Mouse (Mus musculus): Measurements from ENCODE around the gene Clspn. TPM values are rescaled to one million over a fixed set of nuclear protein-coding genes. Genes with fewer than 3 reads are reported as not detected.

Gene Clspn
- polyA plus RNA-seq, 1 experiment from 2014 or later, result 23.6 TPM

DNA sequence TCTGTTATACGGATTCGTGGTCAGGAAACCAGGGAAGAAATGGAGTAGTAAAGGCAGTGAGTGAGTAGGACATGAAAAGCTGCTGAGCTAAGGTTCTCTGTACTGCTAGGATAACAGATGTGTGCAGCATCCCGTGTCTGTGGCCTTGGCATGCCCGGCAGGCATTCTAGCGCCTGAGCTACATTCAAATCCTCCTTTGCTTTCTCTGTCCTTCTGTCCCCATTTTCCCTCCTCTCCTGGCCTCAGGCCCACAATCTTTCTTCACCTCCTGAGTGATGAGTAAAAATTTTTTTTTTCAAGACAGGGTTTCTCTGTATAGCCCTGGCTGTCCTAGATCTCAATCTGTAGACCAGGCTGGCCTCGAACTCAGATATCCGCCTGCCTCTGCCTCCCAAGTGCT is 4.6 kb upstream of the Clspn start:
- ATAC-seq (ENCODE audit: insufficient read depth, low FRiP score), result no peak
- Histone ChIP-seq H3K4me1 (ENCODE audit: control insufficient read depth, insufficient read depth, low read length) (no peaks in the 10 kb centered on the region), H3K4me3 (replicated peaks; ENCODE audit: low read length) (no peak overlapping the region), H3K9ac (ENCODE audit: low read length) (no peak overlapping the region), H3K27ac (ENCODE audit: low read length) (no peak overlapping the region), H3K9me3 (replicated peaks; ENCODE audit: control insufficient read depth, low read length) (peaks cover 5% of the 10 kb centered on the region; the same call in 1 of the 2 replicates), H3K4me2 (ENCODE audit: low read depth, low read length) (no peak overlapping the region), H3K36me3 (ENCODE audit: control insufficient read depth, insufficient read depth, low read length) (no peaks in the 10 kb centered on the region), H3K27me3 (ENCODE audit: control insufficient read depth, insufficient read depth, low read length) (no peaks in the 10 kb centered on the region)
- 82% methylated on average over 7 of the region's 7 CpGs for WGBS

DNA sequence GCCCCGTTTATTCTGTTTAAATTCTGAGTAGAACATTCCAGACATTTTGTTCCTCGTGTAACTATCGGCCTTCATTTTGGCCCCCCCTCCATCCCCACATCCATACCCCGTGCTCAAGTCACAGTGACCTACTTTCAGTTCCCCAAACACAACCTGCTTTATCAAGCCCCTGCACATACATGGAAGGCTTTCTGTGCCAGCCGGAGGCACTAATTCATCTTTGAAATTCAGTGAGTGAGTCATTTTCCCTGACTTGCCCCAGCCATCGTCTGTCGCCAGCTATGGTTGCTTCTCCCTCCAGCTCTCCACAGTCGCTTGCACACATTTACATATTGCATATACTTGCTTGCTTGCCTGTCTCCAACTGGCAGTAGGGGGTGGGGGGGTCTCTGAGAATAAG is 3.6 kb upstream of the Clspn start:
- no peak overlapping the region for H3K9ac ChIP-seq (ENCODE audit: low read length)
- H3K4me1 ChIP-seq (ENCODE audit: control insufficient read depth, insufficient read depth, low read length), result 0 out of 2 replicates have a peak, but pooled peaks cover under 1% of the 10 kb centered on the region
- H3K4me2 ChIP-seq (ENCODE audit: low read depth, low read length), result no peak overlapping the region
- no peaks in the 10 kb centered on the region for H3K27me3 ChIP-seq (ENCODE audit: control insufficient read depth, insufficient read depth, low read length)
- H3K27ac ChIP-seq (ENCODE audit: low read length), result no peak overlapping the region
- H3K4me3 ChIP-seq (replicated peaks; ENCODE audit: low read length), result no peak overlapping the region
- no peak for ATAC-seq (ENCODE audit: insufficient read depth, low FRiP score)
- no peaks in the 10 kb centered on the region for H3K36me3 ChIP-seq (ENCODE audit: control insufficient read depth, insufficient read depth, low read length)
- WGBS, result 50% methylated on average over 8 of the region's 8 CpGs
- no peaks in the 10 kb centered on the region for H3K9me3 ChIP-seq (replicated peaks; ENCODE audit: control insufficient read depth, low read length)

DNA sequence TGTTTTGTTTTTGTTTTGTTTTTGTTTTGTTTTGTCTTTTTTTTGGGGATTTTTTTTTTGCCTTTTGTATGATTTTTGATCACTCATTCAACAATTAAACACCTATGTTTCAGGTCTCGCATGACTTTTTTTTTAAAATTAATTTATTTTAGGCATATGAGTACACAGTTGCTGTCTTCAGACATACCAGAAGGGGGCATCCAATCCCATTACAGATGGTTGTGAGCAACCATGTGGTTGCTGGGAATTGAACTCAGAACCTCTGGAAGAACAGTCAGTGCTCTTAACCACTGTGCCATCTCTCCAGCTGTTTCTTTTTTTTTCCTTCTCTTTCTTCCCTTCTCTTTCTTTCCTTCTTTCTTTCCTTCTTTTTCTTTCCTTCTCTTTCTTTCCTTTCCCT is 3.0 kb upstream of the Clspn start:
- Histone ChIP-seq H3K27me3 (ENCODE audit: control insufficient read depth, insufficient read depth, low read length) (no peaks in the 10 kb centered on the region), H3K4me1 (ENCODE audit: control insufficient read depth, insufficient read depth, low read length) (0 out of 2 replicates have a peak, but pooled peaks cover 4% of the 10 kb centered on the region), H3K27ac (ENCODE audit: low read length) (no peak overlapping the region), H3K9me3 (replicated peaks; ENCODE audit: control insufficient read depth, low read length) (no peaks in the 10 kb centered on the region), H3K4me2 (ENCODE audit: low read depth, low read length) (no peak overlapping the region), H3K9ac (ENCODE audit: low read length) (no peak overlapping the region), H3K4me3 (replicated peaks; ENCODE audit: low read length) (no peak overlapping the region), H3K36me3 (ENCODE audit: control insufficient read depth, insufficient read depth, low read length) (no peaks in the 10 kb centered on the region)
- ATAC-seq (ENCODE audit: insufficient read depth, low FRiP score), result no peak
- WGBS, result 77% methylated on average over 1 of the region's 1 CpGs

DNA sequence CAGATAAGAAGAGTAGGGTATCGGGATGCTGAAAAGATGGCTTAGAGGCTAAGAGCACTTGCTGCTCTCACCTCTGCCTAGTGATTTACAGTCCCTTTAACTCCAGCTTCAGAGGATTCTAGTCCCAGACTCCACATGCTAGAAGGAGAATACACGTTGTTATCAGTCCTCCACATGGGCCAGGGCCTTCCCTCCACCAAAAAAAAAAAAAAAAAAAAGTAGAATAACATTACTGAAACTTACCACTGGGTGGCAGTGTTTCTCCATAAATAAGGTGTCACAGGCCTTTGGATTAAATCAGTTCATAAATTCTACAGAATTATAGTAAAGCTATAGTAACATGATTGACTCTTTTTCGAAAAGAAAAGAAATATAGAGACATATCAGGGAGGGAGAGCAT is 2.3 kb upstream of the Clspn start:
- Histone ChIP-seq H3K4me1 (ENCODE audit: control insufficient read depth, insufficient read depth, low read length) (0 out of 2 replicates have a peak, but pooled peaks cover 4% of the 10 kb centered on the region), H3K27ac (ENCODE audit: low read length) (no peak overlapping the region), H3K9ac (ENCODE audit: low read length) (no peak overlapping the region), H3K27me3 (ENCODE audit: control insufficient read depth, insufficient read depth, low read length) (no peaks in the 10 kb centered on the region), H3K4me3 (replicated peaks; ENCODE audit: low read length) (no peak overlapping the region), H3K4me2 (ENCODE audit: low read depth, low read length) (no peak overlapping the region), H3K9me3 (replicated peaks; ENCODE audit: control insufficient read depth, low read length) (no peaks in the 10 kb centered on the region), H3K36me3 (ENCODE audit: control insufficient read depth, insufficient read depth, low read length) (no peaks in the 10 kb centered on the region)
- WGBS, result 28% methylated on average over 3 of the region's 3 CpGs
- no peak for ATAC-seq (ENCODE audit: insufficient read depth, low FRiP score)

DNA sequence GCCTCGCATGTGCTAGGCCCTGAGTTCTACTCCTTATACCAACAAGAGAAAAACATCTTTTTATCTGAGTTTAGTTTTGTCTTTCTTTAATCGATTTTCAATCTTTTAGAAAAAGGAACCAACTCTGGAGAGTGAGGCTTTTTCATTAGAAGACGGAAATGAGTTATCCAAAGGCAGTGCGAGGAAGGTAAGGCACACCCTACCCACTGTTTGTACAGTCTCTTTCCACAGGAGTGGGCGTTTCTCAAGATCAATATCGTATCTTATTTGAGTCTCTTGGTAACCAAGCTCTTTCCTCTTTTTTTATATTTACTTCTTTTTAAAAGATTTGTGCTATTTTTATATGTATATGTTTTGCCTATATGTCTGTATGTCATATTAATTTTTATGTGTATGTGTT is 7.1 kb downstream of the Clspn start:
- Histone ChIP-seq H3K9ac (ENCODE audit: low read length) (no peak overlapping the region), H3K9me3 (replicated peaks; ENCODE audit: control insufficient read depth, low read length) (no peaks in the 10 kb centered on the region), H3K27me3 (ENCODE audit: control insufficient read depth, insufficient read depth, low read length) (no peaks in the 10 kb centered on the region), H3K36me3 (ENCODE audit: control insufficient read depth, insufficient read depth, low read length) (no peaks in the 10 kb centered on the region), H3K27ac (ENCODE audit: low read length) (no peak overlapping the region), H3K4me2 (ENCODE audit: low read depth, low read length) (no peak overlapping the region), H3K4me3 (replicated peaks; ENCODE audit: low read length) (no peak overlapping the region), H3K4me1 (ENCODE audit: control insufficient read depth, insufficient read depth, low read length) (no peaks in the 10 kb centered on the region)
- no peak for ATAC-seq (ENCODE audit: insufficient read depth, low FRiP score)
- WGBS, result 65% methylated on average over 6 of the region's 6 CpGs

DNA sequence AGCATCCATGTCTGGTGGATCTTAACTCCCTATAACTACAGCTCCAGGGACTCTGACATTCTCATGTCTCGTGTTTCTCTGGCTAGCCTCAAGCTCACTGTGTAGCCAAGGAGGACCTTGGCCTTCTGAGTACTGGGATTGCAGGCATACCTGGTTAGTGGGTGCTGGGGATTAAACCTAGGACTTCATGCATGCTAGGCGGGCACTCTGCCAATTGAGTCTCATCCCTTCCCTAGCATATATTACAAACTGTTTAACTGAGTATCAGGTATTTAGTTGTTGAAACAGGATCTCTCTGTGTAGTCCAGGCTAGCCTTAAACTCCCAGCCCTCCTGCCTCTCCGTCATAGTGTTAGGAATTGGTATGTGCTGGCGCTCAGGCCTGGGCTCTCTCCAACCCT is 10.5 kb downstream of the Clspn start:
- ATAC-seq (ENCODE audit: insufficient read depth, low FRiP score), result no peak
- Histone ChIP-seq H3K4me2 (ENCODE audit: low read depth, low read length) (no peak overlapping the region), H3K27ac (ENCODE audit: low read length) (no peak overlapping the region), H3K9me3 (replicated peaks; ENCODE audit: control insufficient read depth, low read length) (no peaks in the 10 kb centered on the region), H3K4me1 (ENCODE audit: control insufficient read depth, insufficient read depth, low read length) (no peaks in the 10 kb centered on the region), H3K36me3 (ENCODE audit: control insufficient read depth, insufficient read depth, low read length) (no peaks in the 10 kb centered on the region), H3K4me3 (replicated peaks; ENCODE audit: low read length) (no peak overlapping the region), H3K9ac (ENCODE audit: low read length) (no peak overlapping the region), H3K27me3 (ENCODE audit: control insufficient read depth, insufficient read depth, low read length) (no peaks in the 10 kb centered on the region)
- WGBS, result 93% methylated on average over 4 of the region's 4 CpGs

DNA sequence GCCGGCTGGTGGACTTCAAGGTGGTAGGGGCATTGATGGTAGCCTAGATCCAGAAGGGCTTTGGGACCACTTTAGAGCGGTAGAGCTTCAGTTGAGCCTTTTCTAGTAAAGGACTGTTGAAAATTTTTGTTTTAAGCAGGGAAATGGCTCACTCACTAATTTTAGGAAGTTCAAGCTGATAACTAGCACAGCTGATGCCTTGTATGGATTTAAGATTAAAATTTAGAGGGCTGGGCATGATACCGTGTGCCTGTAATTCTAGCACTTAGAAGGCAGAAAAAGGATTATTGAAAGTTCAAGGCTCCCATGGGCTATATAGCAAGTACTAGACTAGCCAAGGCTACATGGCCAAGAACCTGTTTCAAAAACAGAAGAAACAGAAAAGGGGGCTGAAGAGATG is 13.0 kb downstream of the Clspn start:
- 87% methylated on average over 3 of the region's 3 CpGs for WGBS
- H3K4me3 ChIP-seq (replicated peaks; ENCODE audit: low read length), result no peak overlapping the region
- H3K27me3 ChIP-seq (ENCODE audit: control insufficient read depth, insufficient read depth, low read length), result no peaks in the 10 kb centered on the region
- peaks cover 23% of the 10 kb centered on the region for H3K36me3 ChIP-seq (ENCODE audit: control insufficient read depth, insufficient read depth, low read length)
- no peak overlapping the region for H3K4me2 ChIP-seq (ENCODE audit: low read depth, low read length)
- no peak overlapping the region for H3K27ac ChIP-seq (ENCODE audit: low read length)
- H3K9me3 ChIP-seq (replicated peaks; ENCODE audit: control insufficient read depth, low read length), result 0 out of 2 replicates have a peak, but pooled peaks cover 3% of the 10 kb centered on the region
- no peak for ATAC-seq (ENCODE audit: insufficient read depth, low FRiP score)
- no peak overlapping the region for H3K9ac ChIP-seq (ENCODE audit: low read length)
- H3K4me1 ChIP-seq (ENCODE audit: control insufficient read depth, insufficient read depth, low read length), result no peaks in the 10 kb centered on the region

DNA sequence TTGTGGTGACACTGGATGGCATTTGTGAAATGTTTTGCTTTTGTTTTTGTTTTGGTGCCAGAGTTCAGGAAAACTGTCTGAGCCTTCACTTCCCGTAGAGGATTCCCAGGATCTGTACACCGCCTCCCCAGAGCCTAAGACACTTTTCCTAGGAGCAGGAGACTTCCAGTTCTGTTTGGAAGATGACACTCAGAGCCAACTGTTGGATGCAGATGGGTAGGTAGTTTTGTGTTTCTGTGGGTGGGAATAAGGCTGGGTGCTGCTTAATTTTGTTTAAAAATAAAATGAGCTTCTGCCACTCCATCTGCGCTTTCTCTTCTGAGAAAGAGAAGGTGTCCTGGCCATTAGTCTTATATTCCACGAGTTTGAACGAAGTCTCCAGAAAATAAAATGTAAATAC is 19.5 kb downstream of the Clspn start:
- no peak overlapping the region for H3K4me2 ChIP-seq (ENCODE audit: low read depth, low read length)
- no peaks in the 10 kb centered on the region for H3K4me1 ChIP-seq (ENCODE audit: control insufficient read depth, insufficient read depth, low read length)
- H3K9ac ChIP-seq (ENCODE audit: low read length), result no peak overlapping the region
- 0 out of 2 replicates have a peak, but pooled peaks cover 3% of the 10 kb centered on the region for H3K9me3 ChIP-seq (replicated peaks; ENCODE audit: control insufficient read depth, low read length)
- ATAC-seq (ENCODE audit: insufficient read depth, low FRiP score), result no peak
- H3K36me3 ChIP-seq (ENCODE audit: control insufficient read depth, insufficient read depth, low read length), result peaks cover 37% of the 10 kb centered on the region
- no peak overlapping the region for H3K4me3 ChIP-seq (replicated peaks; ENCODE audit: low read length)
- 86% methylated on average over 5 of the region's 5 CpGs for WGBS
- H3K27me3 ChIP-seq (ENCODE audit: control insufficient read depth, insufficient read depth, low read length), result no peaks in the 10 kb centered on the region
- H3K27ac ChIP-seq (ENCODE audit: low read length), result no peak overlapping the region

DNA sequence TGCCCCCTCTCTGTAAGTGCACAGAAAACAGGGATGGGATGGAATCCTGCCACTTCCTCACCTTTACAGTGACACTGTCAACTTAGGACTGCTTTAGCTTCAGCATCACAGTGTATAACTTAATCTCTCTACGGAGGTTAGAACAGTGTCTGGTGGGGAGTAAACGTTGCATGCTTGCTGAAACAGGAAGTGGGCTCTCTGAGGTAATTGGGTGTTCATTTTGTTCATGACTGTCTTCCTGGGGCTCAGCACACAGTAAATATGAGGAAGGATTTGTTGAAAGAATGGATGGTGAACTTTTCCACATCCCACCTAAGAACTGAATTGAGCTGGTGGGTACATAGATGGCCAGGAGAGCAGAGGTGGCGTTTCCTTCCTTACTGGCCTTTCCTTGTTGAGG is 21.2 kb downstream of the Clspn start:
- H3K4me1 ChIP-seq (ENCODE audit: control insufficient read depth, insufficient read depth, low read length), result no peaks in the 10 kb centered on the region
- H3K4me3 ChIP-seq (replicated peaks; ENCODE audit: low read length), result no peak overlapping the region
- no peak overlapping the region for H3K27ac ChIP-seq (ENCODE audit: low read length)
- no peak overlapping the region for H3K4me2 ChIP-seq (ENCODE audit: low read depth, low read length)
- 0 out of 2 replicates have a peak, but pooled peaks cover 3% of the 10 kb centered on the region for H3K9me3 ChIP-seq (replicated peaks; ENCODE audit: control insufficient read depth, low read length)
- ATAC-seq (ENCODE audit: insufficient read depth, low FRiP score), result no peak
- no peak overlapping the region for H3K9ac ChIP-seq (ENCODE audit: low read length)
- 81% methylated on average over 3 of the region's 3 CpGs for WGBS
- no peaks in the 10 kb centered on the region for H3K27me3 ChIP-seq (ENCODE audit: control insufficient read depth, insufficient read depth, low read length)
- H3K36me3 ChIP-seq (ENCODE audit: control insufficient read depth, insufficient read depth, low read length), result peaks cover 31% of the 10 kb centered on the region

DNA sequence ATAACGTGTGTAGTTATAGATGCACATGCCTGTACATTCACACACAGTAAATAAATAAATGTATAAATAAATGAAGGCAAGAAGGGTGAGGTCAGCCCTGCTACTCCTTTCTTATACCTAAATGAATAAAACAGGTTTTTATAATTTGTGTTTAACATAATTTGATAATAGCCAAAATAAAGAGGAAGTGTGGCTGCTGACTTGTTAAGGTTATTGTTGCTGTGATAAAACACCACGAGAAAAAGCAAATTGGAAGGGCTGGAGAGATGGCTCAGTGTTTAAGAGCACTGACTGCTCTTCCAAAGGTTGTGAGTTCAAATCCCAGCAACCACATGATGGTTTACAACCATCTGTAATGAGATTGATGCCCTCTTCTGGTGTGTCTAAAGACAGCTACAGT is 22.3 kb downstream of the Clspn start:
- H3K27me3 ChIP-seq (ENCODE audit: control insufficient read depth, insufficient read depth, low read length), result no peaks in the 10 kb centered on the region
- 0 out of 2 replicates have a peak, but pooled peaks cover 3% of the 10 kb centered on the region for H3K9me3 ChIP-seq (replicated peaks; ENCODE audit: control insufficient read depth, low read length)
- no peak for ATAC-seq (ENCODE audit: insufficient read depth, low FRiP score)
- no peak overlapping the region for H3K4me2 ChIP-seq (ENCODE audit: low read depth, low read length)
- WGBS, result 89% methylated on average over 2 of the region's 2 CpGs
- H3K4me3 ChIP-seq (replicated peaks; ENCODE audit: low read length), result no peak overlapping the region
- H3K36me3 ChIP-seq (ENCODE audit: control insufficient read depth, insufficient read depth, low read length), result peaks cover 21% of the 10 kb centered on the region
- no peaks in the 10 kb centered on the region for H3K4me1 ChIP-seq (ENCODE audit: control insufficient read depth, insufficient read depth, low read length)
- H3K27ac ChIP-seq (ENCODE audit: low read length), result no peak overlapping the region
- no peak overlapping the region for H3K9ac ChIP-seq (ENCODE audit: low read length)

All from stomach, embryonic 16.5 days (tissue).